Mouse (Mus musculus) liver, adult 2 months (tissue): ENCODE results near the gene Timm9.

Experiments
- CTCF ChIP-seq: fragments of 200-500 bp; IDR thresholded peaks from 2 replicates; pipeline ENCODE4 v1.5.1; 2011; ENCODE audit warnings: low read depth, low read length, control low read depth
- POLR2A ChIP-seq: fragments of 200-500 bp; IDR thresholded peaks from 2 replicates; pipeline ENCODE4 v1.6.1; 2011; ENCODE audit warnings: low read length, control low read depth; ENCODE audit not compliant: insufficient read depth; ENCODE audit errors: extremely low read depth

DNA sequence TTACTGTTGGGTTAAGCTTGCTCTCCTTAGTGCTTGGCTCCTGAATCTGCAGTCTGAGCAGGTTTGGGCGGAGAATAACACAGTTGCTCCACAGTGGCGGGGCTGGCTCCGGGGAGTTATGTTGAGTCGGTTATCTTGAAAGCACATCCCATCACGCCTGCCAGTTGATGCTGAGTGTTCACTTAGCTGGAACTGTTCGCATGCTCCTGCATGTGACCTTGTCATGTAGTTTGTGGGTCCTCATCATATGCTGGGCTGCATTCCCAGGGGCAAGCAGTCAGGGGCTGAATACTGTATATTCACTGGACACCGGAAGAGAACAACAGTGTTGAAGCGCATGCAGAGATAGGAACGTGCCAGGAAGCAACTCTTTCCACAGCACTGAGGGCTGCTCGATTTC, 23.4 kb downstream of the Timm9 start:
- TF ChIP-seq CTCF, result no peak
- TF ChIP-seq POLR2A, result no peak
